Mouse (Mus musculus) frontal cortex, postnatal 14 days (tissue): ENCODE results near the gene Sapcd1.

Experiments
- DNase-seq, 2 experiments: peaks; one replicate each; pipeline ENCODE4 v3.0.0; 2022; ENCODE audit warnings: low spot score in 2 of 2

Sapcd1 gene

GRCm38 (mm10) chr17:34980655-34981054 is 47.2 kb downstream of the Sapcd1 start:
- DNase-seq: no peak

DNA sequence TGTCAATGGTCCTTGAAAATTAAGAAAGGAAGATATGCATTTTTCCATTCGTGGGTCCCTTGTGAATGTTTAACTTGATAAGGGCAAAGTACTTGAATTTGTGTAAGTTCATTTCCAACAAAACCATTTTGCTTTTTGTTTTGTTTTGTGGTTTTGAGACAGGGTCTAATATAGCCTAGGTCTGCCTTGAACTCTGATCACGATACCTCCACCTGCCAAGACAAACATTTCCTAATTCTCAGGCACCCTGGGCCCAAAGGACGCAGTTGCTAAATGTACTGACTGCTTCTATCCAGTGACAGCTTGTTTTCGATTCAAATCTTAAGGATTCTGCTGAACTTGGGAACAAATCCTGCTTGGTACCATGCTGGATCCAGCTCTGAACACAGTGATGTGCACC is 48.2 kb downstream of the Sapcd1 start:
- no peak for DNase-seq

DNA sequence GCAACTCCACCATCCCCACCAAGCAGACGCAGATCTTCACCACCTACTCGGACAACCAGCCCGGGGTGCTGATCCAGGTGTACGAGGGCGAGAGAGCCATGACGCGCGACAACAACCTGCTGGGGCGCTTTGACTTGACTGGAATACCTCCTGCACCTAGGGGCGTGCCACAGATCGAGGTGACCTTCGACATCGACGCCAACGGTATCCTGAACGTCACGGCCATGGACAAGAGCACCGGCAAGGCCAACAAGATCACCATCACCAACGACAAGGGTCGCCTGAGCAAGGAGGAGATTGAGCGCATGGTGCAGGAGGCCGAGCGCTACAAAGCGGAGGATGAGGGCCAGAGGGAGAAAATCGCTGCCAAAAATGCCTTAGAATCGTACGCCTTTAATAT is 49.6 kb downstream of the Sapcd1 start:
- no peak for DNase-seq

DNA sequence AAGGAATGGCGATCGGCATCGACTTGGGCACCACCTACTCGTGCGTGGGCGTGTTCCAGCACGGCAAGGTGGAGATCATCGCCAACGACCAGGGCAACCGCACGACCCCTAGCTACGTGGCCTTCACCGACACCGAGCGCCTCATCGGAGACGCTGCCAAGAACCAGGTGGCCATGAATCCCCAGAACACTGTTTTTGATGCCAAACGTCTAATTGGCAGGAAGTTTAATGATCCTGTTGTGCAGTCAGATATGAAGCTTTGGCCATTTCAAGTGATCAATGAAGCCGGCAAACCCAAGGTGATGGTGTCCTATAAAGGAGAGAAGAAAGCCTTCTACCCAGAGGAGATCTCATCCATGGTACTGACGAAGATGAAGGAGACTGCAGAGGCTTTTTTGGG is 50.8 kb downstream of the Sapcd1 start:
- no peak for DNase-seq
